Mouse (Mus musculus) midbrain, embryonic 11.5 days (tissue): ENCODE measurements around the gene Kif11. TPM values are rescaled to one million over a fixed set of nuclear protein-coding genes. Genes with fewer than 3 reads are reported as not detected.
A peak's percentile ranks its signal among the peaks of the same experiment; 100 is the strongest.

Experiments used
- ATAC-seq: fragments of 200-750 bp; cut with Nextera tagmentation; 2 replicates; pipeline ENCODE4 v1.8.0; 2017; ENCODE audit warnings: moderate TSS enrichment, moderate library complexity; ENCODE audit not compliant: low FRiP score
- DNase-seq: peaks from one replicate; pipeline ENCODE4 v3.0.0; 2015; ENCODE audit warnings: low spot score; ENCODE audit errors: missing footprints
- H3K27ac ChIP-seq: fragments of 300-500 bp; sonication (generic); 2 replicates; pipeline ENCODE4 v1.5.1; 2014; ENCODE audit warnings: low read depth, low read length
- H3K27me3 ChIP-seq: fragments of 300-500 bp; sonication (generic); 2 replicates; pipeline ENCODE4 v1.6.1; 2014; ENCODE audit warnings: mild to moderate bottlenecking, low read length, moderate library complexity, mixed read lengths; ENCODE audit not compliant: control insufficient read depth, insufficient read depth
- H3K36me3 ChIP-seq: fragments of 300-500 bp; sonication (generic); 2 replicates; pipeline ENCODE4 v1.6.1; 2014; ENCODE audit warnings: mild to moderate bottlenecking, low read length, moderate library complexity, mixed read lengths; ENCODE audit not compliant: control insufficient read depth, insufficient read depth
- H3K4me1 ChIP-seq: fragments of 300-500 bp; sonication (generic); 2 replicates; pipeline ENCODE4 v1.6.1; 2014; ENCODE audit warnings: low read length; ENCODE audit not compliant: control insufficient read depth, insufficient read depth
- H3K4me2 ChIP-seq: fragments of 300-500 bp; sonication (generic); 2 replicates; pipeline ENCODE4 v1.6.1; 2014; ENCODE audit warnings: mild to moderate bottlenecking, moderate library complexity
- H3K4me3 ChIP-seq: fragments of 300-500 bp; sonication (generic); 2 replicates; pipeline ENCODE4 v1.5.1; 2014; ENCODE audit warnings: low read depth, low read length
- H3K9ac ChIP-seq: fragments of 300-500 bp; sonication (generic); 2 replicates; pipeline ENCODE4 v1.6.1; 2014; ENCODE audit warnings: low read length
- H3K9me3 ChIP-seq: fragments of 300-500 bp; sonication (generic); 2 replicates; pipeline ENCODE4 v1.6.1; 2016; ENCODE audit warnings: low read length; ENCODE audit not compliant: control insufficient read depth
- WGBS: fragments of 180-500 bp; shearing (Covaris S2); extraction: QIAGEN DNeasy Blood & Tissue Kit; methylation state at CpG from one replicate; pipeline ENCODE4 v1.1.7; 2014; 5-methylcytosine and 5-hydroxymethylcytosine counted together
- polyA plus RNA-seq: library from polyadenylated mRNA; unstranded; fragments of >200 nt; fragmentation: Nextera tagmentation; extraction: Ambion mirVana; gene quantifications from 2 replicates; pipeline ENCODE4 v1.2.1, GENCODE M21; 2014

Gene Kif11
- polyA plus RNA-seq, 1 experiment from 2014 or later, result 97.6 TPM

DNA sequence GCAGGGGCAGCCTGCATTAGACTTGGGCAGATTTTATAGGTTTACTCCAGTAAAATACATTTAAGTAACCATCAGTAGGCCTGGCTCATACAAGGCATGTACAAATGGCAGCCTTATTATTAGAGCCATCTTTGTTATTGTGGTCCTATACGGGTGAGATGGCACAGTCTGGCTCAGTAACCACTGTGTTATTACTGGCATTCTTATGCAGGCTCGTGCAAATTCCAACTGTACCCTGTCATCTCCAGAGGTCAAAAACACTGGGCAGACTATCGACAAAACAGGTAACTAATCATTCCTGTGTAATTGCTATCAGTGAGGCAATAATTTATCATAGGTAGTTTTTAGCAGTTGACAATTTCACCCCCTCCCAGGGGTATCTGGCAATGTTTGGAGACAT is 29.9 kb upstream of the Kif11 start:
- Histone ChIP-seq H3K27me3 (no peaks in the 10 kb centered on the region), H3K4me2 (no peak overlapping the region), H3K9ac (no peak overlapping the region), H3K4me3 (no peak overlapping the region), H3K9me3 (no peaks in the 10 kb centered on the region), H3K27ac (no peak overlapping the region), H3K4me1 (no peaks in the 10 kb centered on the region), H3K36me3 (no peaks in the 10 kb centered on the region)
- ATAC-seq, result no peak
- WGBS, result 92% methylated on average over 3 of the region's 3 CpGs
- no peak for DNase-seq

DNA sequence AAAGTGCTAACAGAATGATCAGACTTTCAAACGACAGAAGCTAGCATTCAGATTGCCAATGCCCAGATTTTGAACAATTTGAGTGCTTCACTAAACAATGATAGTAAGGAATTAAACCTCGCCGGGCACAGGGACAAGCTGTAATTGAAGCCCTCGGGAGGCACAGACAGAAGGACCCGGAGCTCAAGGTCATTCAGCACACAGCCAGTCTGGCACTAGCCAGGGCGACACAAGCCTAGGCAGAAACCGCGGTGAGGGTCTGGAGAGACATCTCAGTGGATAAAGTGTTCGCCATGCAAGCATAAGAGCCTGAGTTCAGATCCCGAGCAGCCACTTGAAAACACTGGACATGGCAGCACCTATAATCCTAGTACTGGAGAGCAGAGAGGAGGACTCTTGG is 27.9 kb upstream of the Kif11 start:
- 86% methylated on average over 10 of the region's 10 CpGs for WGBS
- H3K9me3 ChIP-seq, result no peaks in the 10 kb centered on the region
- ATAC-seq, result no peak

GRCm38 (mm10) chr19:37348952-37349351 is 27.3 kb upstream of the Kif11 start:
- H3K27me3 ChIP-seq, result no peaks in the 10 kb centered on the region
- DNase-seq, result no peak
- no peak overlapping the region for H3K27ac ChIP-seq
- H3K36me3 ChIP-seq, result no peaks in the 10 kb centered on the region
- H3K4me3 ChIP-seq, result no peak overlapping the region
- no peak overlapping the region for H3K9ac ChIP-seq
- no peaks in the 10 kb centered on the region for H3K9me3 ChIP-seq
- no peaks in the 10 kb centered on the region for H3K4me1 ChIP-seq
- H3K4me2 ChIP-seq, result no peak overlapping the region
- ATAC-seq, result no peak

More for the DNA sequence above, 27.9 kb upstream of the Kif11 start:
- DNase-seq, result no peak
- Histone ChIP-seq H3K4me3 (no peak overlapping the region), H3K36me3 (no peaks in the 10 kb centered on the region), H3K27ac (no peak overlapping the region), H3K27me3 (no peaks in the 10 kb centered on the region), H3K9ac (no peak overlapping the region), H3K4me1 (no peaks in the 10 kb centered on the region), H3K4me2 (no peak overlapping the region)

DNA sequence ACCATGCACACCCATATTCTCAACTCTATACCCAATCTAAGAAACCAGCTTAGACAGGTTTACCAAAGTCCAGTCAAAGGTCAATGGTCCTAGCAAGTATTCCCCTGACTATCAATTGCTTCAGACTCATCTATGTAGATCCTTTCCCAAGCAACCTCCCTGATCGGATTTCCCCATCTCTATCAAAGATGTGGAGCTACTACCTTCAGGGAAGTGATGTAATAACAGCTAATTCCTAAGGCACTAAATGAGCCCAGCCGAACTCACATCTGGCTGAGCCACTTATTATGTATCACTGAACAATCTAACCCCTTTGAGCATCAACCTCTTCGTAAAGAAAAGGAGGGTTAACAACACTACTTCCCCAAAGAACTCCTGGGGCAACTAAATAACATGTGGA is 23.4 kb upstream of the Kif11 start:
- no peak overlapping the region for H3K4me2 ChIP-seq
- ATAC-seq, result no peak
- H3K9ac ChIP-seq, result no peak overlapping the region
- H3K36me3 ChIP-seq, result no peaks in the 10 kb centered on the region
- H3K4me3 ChIP-seq, result no peak overlapping the region
- H3K9me3 ChIP-seq, result no peaks in the 10 kb centered on the region
- H3K27me3 ChIP-seq, result no peaks in the 10 kb centered on the region
- H3K27ac ChIP-seq, result no peak overlapping the region
- H3K4me1 ChIP-seq, result no peaks in the 10 kb centered on the region
- no peak for DNase-seq
- 93% methylated on average over 3 of the region's 3 CpGs for WGBS

DNA sequence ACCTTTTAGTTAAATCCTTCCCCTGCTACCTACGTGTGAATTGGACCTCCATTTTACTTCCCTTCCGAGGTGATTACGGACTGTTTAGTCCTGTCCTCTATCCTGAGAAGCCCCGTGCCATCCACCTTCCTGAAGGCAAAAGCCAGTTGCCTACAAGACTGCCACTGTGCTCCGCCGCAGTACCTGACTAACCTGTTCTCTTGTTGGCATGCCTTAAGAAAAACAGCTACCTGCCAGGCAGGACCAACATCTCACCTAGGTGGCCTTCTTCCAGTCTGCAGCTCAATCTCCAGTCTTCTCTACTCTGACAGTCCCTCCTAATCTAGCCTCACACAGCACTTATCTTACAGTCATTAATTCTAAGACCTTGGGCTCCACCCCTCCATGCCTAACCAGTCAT is 22.9 kb upstream of the Kif11 start:
- no peaks in the 10 kb centered on the region for H3K4me1 ChIP-seq
- H3K4me2 ChIP-seq, result no peak overlapping the region
- no peak for DNase-seq
- ATAC-seq, result no peak
- H3K4me3 ChIP-seq, result no peak overlapping the region
- no peaks in the 10 kb centered on the region for H3K36me3 ChIP-seq
- no peaks in the 10 kb centered on the region for H3K27me3 ChIP-seq
- H3K9ac ChIP-seq, result no peak overlapping the region
- no peak overlapping the region for H3K27ac ChIP-seq
- WGBS, result 89% methylated on average over 6 of the region's 6 CpGs
- no peaks in the 10 kb centered on the region for H3K9me3 ChIP-seq

DNA sequence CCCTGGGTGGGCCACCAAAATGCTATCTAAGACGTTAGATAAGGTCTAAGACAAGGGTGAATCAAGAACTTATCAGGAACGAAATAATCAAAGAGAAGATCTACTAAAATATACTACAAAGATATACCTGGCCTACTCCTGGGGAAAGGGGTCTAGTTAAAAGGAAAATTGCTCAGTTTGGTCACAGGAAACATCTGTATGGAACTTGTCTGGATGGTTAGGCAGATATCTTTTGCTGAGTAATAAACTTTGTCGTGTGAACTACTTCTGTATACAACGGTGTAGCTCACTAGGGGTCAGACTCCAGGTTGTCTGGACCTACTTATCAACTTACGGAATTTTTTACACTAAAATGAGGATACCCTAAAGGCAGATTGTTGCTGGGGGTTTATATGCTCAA is 16.2 kb upstream of the Kif11 start:
- 81% methylated on average over 5 of the region's 5 CpGs for WGBS
- H3K4me2 ChIP-seq, result no peak overlapping the region

GRCm38 (mm10) chr19:37362545-37362944 is 13.7 kb upstream of the Kif11 start:
- H3K9ac ChIP-seq, result no peak overlapping the region
- H3K27me3 ChIP-seq, result no peaks in the 10 kb centered on the region
- no peak overlapping the region for H3K4me2 ChIP-seq
- H3K27ac ChIP-seq, result no peak overlapping the region
- H3K4me1 ChIP-seq, result no peaks in the 10 kb centered on the region
- no peak for ATAC-seq
- H3K36me3 ChIP-seq, result no peaks in the 10 kb centered on the region
- H3K9me3 ChIP-seq, result no peaks in the 10 kb centered on the region
- 42% methylated on average over 5 of the region's 5 CpGs for WGBS
- DNase-seq, result peak; percentile 41
- no peak overlapping the region for H3K4me3 ChIP-seq

More for the DNA sequence above, 16.2 kb upstream of the Kif11 start:
- Histone ChIP-seq H3K27me3 (no peaks in the 10 kb centered on the region), H3K27ac (no peak overlapping the region), H3K4me1 (no peaks in the 10 kb centered on the region), H3K4me3 (no peak overlapping the region), H3K9me3 (no peaks in the 10 kb centered on the region), H3K36me3 (no peaks in the 10 kb centered on the region), H3K9ac (no peak overlapping the region)
- ATAC-seq (no peak), DNase-seq (no peak)

GRCm38 (mm10) chr19:37363128-37363939 is 12.9 kb upstream of the Kif11 start:
- H3K4me1 ChIP-seq, result no peaks in the 10 kb centered on the region
- no peak overlapping the region for H3K4me2 ChIP-seq
- H3K36me3 ChIP-seq, result no peaks in the 10 kb centered on the region
- H3K9ac ChIP-seq, result no peak overlapping the region
- no peaks in the 10 kb centered on the region for H3K27me3 ChIP-seq
- ATAC-seq, result no peak
- H3K4me3 ChIP-seq, result no peak overlapping the region
- H3K27ac ChIP-seq, result no peak overlapping the region
- DNase-seq, result peak; percentile 73
- no peaks in the 10 kb centered on the region for H3K9me3 ChIP-seq
- WGBS, result 88% methylated on average over 11 of the region's 11 CpGs

GRCm38 (mm10) chr19:37368990-37369389 is 7.2 kb upstream of the Kif11 start:
- Histone ChIP-seq H3K9me3 (no peaks in the 10 kb centered on the region), H3K4me3 (no peak overlapping the region), H3K9ac (no peak overlapping the region), H3K27ac (no peak overlapping the region), H3K4me1 (no peaks in the 10 kb centered on the region), H3K27me3 (no peaks in the 10 kb centered on the region), H3K4me2 (no peak overlapping the region), H3K36me3 (no peaks in the 10 kb centered on the region)
- peak; percentile 62 for DNase-seq
- WGBS, result 79% methylated on average over 1 of the region's 1 CpGs
- no peak for ATAC-seq
